Mouse (Mus musculus) spleen, adult 2 months (tissue): ENCODE results near the gene Gm10073. TPM values are rescaled to one million over a fixed set of nuclear protein-coding genes. Genes with fewer than 3 reads are reported as not detected.

Source experiments
- DNase-seq, 2 experiments: peaks; one replicate each; pipeline versions ENCODE4 v3.0.0 to v3.0.0-alpha.2; 2012 to 2021; ENCODE audit warnings: low spot score in 2 of 2, low read depth in 1 of 2
- H3K27ac ChIP-seq: fragments of 200-500 bp; 2 replicates; pipeline ENCODE4 v1.5.1; 2012; ENCODE audit warnings: low read length, inconsistent platforms; ENCODE audit not compliant: insufficient read depth
- H3K27me3 ChIP-seq: fragments of 200-500 bp; 2 replicates; pipeline ENCODE4 v1.6.1; 2012; ENCODE audit warnings: mild to moderate bottlenecking, moderate library complexity, low read length, inconsistent platforms; ENCODE audit not compliant: control insufficient read depth, insufficient read depth
- H3K36me3 ChIP-seq: fragments of 200-500 bp; 2 replicates; pipeline ENCODE4 v1.6.1; 2012; ENCODE audit warnings: mild to moderate bottlenecking, low read length, inconsistent platforms; ENCODE audit not compliant: control insufficient read depth, insufficient read depth
- H3K4me1 ChIP-seq: fragments of 200-500 bp; 2 replicates; pipeline ENCODE4 v1.6.1; 2011; ENCODE audit warnings: inconsistent platforms; ENCODE audit not compliant: control insufficient read depth, insufficient read depth, insufficient read length
- H3K4me3 ChIP-seq: fragments of 200-500 bp; 2 replicates; pipeline ENCODE4 v1.5.1; 2011; ENCODE audit warnings: mild to moderate bottlenecking, inconsistent platforms; ENCODE audit not compliant: insufficient read depth, insufficient read length; ENCODE audit errors: extremely low read depth
- CTCF ChIP-seq: fragments of 200-500 bp; IDR thresholded peaks from 2 replicates; pipeline ENCODE4 v1.5.1; 2011; ENCODE audit warnings: mild to moderate bottlenecking, inconsistent platforms; ENCODE audit not compliant: insufficient read depth, insufficient read length, insufficient replicate concordance; ENCODE audit errors: extremely low read depth
- POLR2A ChIP-seq: fragments of 200-500 bp; IDR thresholded peaks from 2 replicates; pipeline ENCODE4 v1.6.1; 2011; ENCODE audit warnings: low read depth, low read length, inconsistent platforms
- WGBS: fragments of 180-500 bp; shearing (Covaris S2); methylation state at CpG from one replicate; pipeline ENCODE4 v1.1.7; 2018; 5-methylcytosine and 5-hydroxymethylcytosine counted together
- polyA plus RNA-seq: library from polyadenylated mRNA; depleted of rRNA; stranded (reverse); fragments of >200 nt; gene quantifications from 2 replicates; pipeline ENCODE4 v1.2.3, GENCODE M21; 2012

Gene Gm10073
- polyA plus RNA-seq, 1 experiment: 153 TPM

DNA sequence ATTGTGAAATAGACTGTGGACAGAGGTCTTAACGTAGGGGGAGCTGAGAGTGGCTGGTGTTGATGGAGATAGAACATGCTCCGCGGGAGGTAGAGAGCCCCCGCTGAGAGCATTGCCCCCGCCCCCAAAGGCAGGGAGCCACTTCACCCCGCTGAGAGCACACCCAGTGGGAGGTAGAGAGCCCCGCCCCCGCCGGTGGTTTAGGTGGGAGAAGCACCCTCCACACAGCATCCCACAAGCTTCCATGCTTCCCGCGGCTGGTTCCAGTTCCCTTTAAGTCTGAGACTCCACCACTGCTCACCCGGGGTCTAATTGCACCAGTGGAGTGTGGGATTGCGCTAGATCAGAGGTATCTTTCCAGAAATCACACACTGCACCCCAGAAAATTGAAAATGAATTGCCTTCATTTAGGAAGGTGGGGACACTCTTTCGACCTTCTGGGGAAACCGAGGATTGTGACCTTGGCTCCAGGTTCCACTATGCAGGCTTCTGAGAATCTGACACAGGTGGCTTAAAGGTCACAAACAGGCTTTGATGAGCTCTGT lies 33.4 kb upstream of the Gm10073 start:
- Histone ChIP-seq H3K4me3 (no peak overlapping the region), H3K27ac (no peak overlapping the region), H3K4me1 (peaks cover 3% of the 10 kb centered on the region; the same call in 1 of the 2 replicates), H3K36me3 (no peaks in the 10 kb centered on the region), H3K27me3 (peaks cover 11% of the 10 kb centered on the region)
- DNase-seq: no peak
- TF ChIP-seq POLR2A: no peak
- no peak for TF ChIP-seq CTCF
- WGBS: 35% methylated on average over 15 of the region's 15 CpGs

- no peak for DNase-seq
- TF ChIP-seq CTCF (no peak), POLR2A (no peak)
- H3K4me3 ChIP-seq: no peak overlapping the region
- peaks cover 11% of the 10 kb centered on the region for H3K27me3 ChIP-seq
- H3K36me3 ChIP-seq: no peaks in the 10 kb centered on the region
- 9% methylated on average over 4 of the region's 4 CpGs for WGBS
- peaks cover 3% of the 10 kb centered on the region; the same call in 1 of the 2 replicates for H3K4me1 ChIP-seq
- H3K27ac ChIP-seq: no peak overlapping the region
Measured at GRCm38 (mm10) chr8:106606121-106606520, 32.9 kb upstream of the Gm10073 start.

- H3K4me3 ChIP-seq: no peak overlapping the region
- 72% methylated on average over 7 of the region's 7 CpGs for WGBS
- TF ChIP-seq CTCF: no peak
- no peak for TF ChIP-seq POLR2A
- H3K36me3 ChIP-seq: no peaks in the 10 kb centered on the region
- peaks cover 3% of the 10 kb centered on the region; the same call in 1 of the 2 replicates for H3K4me1 ChIP-seq
- H3K27me3 ChIP-seq: peaks cover 11% of the 10 kb centered on the region
- DNase-seq: no peak
- no peak overlapping the region for H3K27ac ChIP-seq
Measured at GRCm38 (mm10) chr8:106605657-106606056, 32.4 kb upstream of the Gm10073 start.

DNA sequence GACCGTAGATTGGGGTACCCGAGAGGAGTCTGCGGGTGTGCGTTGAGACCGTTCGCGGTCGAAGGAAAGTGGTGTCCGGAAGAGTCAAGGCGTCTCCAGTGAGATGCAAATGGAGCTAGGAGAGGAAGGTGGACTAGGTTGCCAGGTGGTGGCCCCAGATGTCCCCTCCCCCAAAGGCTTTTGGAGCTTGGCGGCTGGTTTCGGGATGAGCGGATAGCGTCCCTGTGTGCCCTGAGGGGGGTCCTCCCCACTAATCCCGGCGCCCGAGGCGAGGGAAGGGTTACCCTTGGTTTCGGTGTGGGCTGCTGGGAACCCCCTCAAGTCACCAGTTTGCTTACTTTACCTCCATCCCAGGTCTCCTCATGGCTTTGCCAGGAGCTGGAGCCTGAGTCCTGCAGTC lies 30.7 kb upstream of the Gm10073 start:
- no peak overlapping the region; the same call in 1 of the 2 replicates for H3K4me3 ChIP-seq

GRCm38 (mm10) chr8:106603131-106603819 lies 30.0 kb upstream of the Gm10073 start, which contains the start of gene Cdh1:
Cdh1 (plus strand) TSS chr8:106603351.
- Histone ChIP-seq H3K4me3 (peak within 1 kb of the TSS; percentile 50; the same call in 1 of the 2 replicates), H3K27me3 (peaks cover 11% of the 10 kb centered on the region), H3K27ac (no peak within 1 kb of the TSS), H3K36me3 (no peaks in the 10 kb centered on the region), H3K4me1 (peaks cover 3% of the 10 kb centered on the region; the same call in 1 of the 2 replicates)
- peak in 1 of 2 experiments; percentile 15 for DNase-seq
- no peak for TF ChIP-seq CTCF
- TF ChIP-seq POLR2A: no peak
- 2% methylated on average over 53 of the region's 53 CpGs for WGBS

More for the DNA sequence above, 30.7 kb upstream of the Gm10073 start:
- no peak for DNase-seq
- H3K36me3 ChIP-seq: no peaks in the 10 kb centered on the region
- peaks cover 3% of the 10 kb centered on the region; the same call in 1 of the 2 replicates for H3K4me1 ChIP-seq
- no peak for TF ChIP-seq POLR2A
- no peak for TF ChIP-seq CTCF
- 4% methylated on average over 19 of the region's 19 CpGs for WGBS
- H3K27me3 ChIP-seq: peaks cover 11% of the 10 kb centered on the region
- no peak overlapping the region for H3K27ac ChIP-seq

DNA sequence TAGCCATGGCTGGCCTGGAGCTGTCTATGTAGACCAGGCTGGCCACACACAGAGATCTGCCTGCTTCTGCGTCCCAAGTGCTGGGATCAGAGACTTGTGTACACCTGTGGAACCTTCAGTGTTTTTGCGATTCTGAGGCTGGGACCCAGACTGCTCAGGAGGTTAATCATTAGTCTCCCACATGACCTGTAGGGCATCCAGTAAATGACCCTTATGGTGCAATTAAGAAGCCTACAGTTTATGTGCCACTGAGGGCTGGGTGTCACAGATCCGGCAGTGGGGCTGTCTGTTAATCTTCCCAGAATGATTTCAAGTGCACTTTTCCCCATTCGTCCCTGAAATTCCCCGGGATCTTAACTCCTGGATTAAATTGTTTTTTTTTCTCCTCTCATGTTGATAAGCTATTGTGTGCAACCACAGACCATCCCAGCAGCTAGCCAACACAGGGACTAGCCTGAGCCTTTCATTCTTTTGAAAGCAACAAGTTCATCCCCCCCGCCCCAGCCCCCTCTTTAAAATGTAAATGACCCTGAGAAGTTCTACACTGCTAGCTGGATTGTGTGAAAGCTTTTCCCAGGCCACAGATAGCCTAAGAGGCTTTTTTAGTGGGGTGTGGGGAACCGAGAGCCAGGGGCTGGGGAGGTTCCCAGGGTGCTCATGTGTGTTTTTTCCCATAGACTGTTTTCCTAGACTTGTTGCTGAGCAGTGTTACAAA lies 26.2 kb upstream of the Gm10073 start:
- WGBS: 84% methylated on average over 7 of the region's 7 CpGs
- Histone ChIP-seq H3K36me3 (no peaks in the 10 kb centered on the region), H3K4me1 (peaks cover 3% of the 10 kb centered on the region; the same call in 1 of the 2 replicates), H3K27ac (no peak overlapping the region), H3K27me3 (peaks cover 11% of the 10 kb centered on the region), H3K4me3 (no peak overlapping the region)
- DNase-seq: no peak
- TF ChIP-seq POLR2A: no peak
- TF ChIP-seq CTCF: no peak
